Mouse (Mus musculus) WW6 (cell line): Measurements from ENCODE around the gene Trpv2.

Source experiments
- DNase-seq: peaks from one replicate; pipeline ENCODE4 v3.0.0-alpha.2; 2013; ENCODE audit warnings: low read depth, low spot score

Gene Trpv2

DNA sequence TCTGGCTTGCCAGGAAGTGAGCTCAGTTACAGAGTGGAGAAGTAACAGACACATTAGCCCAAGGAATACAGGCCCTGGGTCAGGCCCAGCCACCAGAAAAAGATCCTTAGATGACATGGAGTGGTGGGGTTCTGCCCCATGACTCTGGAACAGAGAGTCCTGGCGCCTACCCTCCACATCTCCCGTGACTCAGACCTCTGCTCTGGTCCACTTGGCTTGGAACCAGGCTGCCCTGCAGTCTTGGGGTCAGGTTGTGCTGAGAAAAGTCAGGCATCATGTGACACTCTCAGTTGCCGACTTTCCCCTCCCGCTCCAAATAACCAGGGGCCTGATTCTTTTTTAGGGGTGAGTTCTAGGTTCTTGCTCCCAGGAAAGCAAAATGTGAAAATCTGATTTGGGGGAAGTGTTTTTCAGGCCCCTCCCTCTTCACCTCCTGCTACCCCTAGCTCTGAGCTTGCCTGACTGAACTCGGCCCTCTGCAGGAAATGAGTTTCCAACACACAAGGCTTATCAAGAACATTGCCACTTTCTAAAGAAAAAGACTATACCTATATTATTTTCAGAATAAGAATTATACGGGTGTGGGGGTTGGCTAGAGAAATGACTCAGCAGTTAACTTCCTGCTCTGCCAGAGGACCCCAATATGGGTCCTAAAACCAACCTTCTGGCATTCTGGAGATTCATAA is 15.2 kb upstream of the Trpv2 start:
- no peak for DNase-seq

DNA sequence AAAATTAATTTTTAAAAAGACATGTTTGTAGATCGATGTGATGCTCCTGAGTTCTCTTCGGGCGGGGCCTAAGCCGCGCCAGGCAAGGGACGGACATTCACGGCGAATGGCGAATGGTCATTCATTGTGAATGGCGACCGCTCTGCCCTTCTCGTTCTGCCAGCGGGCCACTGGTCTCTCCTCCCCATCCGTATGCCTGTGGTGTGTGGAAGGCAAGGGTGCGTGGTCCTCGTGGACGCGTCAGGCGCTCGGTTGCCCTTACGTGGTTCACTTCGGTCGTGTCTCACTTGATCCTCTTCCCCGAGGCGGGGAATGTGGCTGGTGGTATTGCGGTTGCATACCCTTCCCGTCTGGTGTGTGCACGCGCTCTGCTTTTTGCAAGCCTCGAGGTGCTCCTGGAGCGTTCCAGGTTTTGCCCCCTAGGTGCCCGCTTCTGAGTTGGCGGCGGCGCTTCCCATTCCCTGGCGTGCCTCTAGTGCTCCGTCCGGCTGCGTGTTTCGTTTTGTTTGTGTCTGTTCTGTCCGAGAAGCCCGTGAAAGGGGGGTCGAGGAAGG is 13.7 kb upstream of the Trpv2 start:
- DNase-seq, result no peak

- no peak for DNase-seq
Measured at GRCm38 (mm10) chr11:62563590-62563989, 10.7 kb upstream of the Trpv2 start.

DNA sequence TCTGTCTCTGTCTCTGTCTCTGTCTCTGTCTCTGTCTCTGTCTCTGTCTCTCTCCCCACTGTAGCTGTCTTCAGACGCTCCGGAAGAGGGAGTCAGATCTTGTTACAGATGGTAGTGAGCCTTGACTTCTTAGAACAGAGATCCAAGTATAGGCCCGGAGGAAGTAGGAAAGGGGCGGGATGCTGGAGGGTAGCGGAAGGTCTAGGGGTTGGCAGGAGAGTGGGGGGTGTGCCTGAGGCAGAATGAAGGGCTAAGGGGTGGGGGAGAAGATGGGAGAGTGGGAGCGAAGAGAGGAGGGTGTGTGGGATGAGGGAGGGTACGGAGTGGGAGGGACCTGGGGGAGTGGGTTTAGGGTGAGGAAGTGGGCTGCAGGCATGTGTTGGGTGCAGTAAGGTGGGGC is 8.5 kb upstream of the Trpv2 start:
- DNase-seq, result no peak

GRCm38 (mm10) chr11:62566211-62566610 is 8.1 kb upstream of the Trpv2 start:
- DNase-seq, result no peak

DNA sequence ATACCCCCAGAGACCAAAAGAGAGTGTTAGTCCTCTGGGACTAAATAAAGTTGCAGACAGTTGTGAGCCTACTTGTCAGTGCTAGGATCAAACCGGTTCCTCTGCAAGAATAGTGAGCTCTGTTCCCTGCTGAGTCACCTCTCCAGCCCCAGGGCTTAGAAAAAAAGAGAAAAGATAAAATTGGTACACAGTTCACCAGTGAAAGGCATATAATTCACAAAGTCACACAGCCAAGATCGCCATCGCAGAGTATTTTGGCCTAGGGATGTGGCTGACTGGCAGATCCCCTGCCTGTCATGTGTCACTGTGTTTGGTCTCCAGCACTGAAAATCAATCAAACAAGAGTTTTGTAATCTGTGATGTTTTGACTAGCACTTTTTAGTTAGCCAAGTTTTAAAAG is 6.0 kb upstream of the Trpv2 start:
- no peak for DNase-seq

DNA sequence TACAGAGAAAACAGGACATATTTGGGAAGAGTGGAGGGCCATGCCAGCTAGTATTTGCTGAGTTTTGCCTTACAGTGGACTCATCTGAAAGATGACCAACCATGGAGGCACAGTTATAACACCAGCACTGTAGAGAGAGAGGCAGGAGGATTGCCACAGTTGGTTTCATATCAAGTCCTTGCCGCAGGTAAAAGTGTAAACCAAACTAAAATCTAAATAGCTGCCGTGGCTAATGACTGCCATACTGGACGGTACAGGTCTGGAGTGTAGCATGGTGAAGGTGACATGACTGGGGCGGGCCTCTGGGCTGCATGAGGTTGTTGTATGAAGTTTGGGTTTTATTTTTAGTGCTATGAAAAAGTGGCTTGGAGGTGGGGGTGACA is 408 bp downstream of the Trpv2 start:
- DNase-seq, result no peak

- peak; percentile 83 for DNase-seq
Measured at GRCm38 (mm10) chr11:62575297-62575658, 992 bp downstream of the Trpv2 start.

- no peak for DNase-seq
Measured at GRCm38 (mm10) chr11:62575659-62576438, 1.6 kb downstream of the Trpv2 start.

- no peak for DNase-seq
Measured at GRCm38 (mm10) chr11:62576530-62577152, 2.4 kb downstream of the Trpv2 start.

- no peak for DNase-seq
Measured at GRCm38 (mm10) chr11:62583031-62583430, 8.7 kb downstream of the Trpv2 start.

- DNase-seq, result no peak
Measured at GRCm38 (mm10) chr11:62584671-62585206, 10.5 kb downstream of the Trpv2 start.

DNA sequence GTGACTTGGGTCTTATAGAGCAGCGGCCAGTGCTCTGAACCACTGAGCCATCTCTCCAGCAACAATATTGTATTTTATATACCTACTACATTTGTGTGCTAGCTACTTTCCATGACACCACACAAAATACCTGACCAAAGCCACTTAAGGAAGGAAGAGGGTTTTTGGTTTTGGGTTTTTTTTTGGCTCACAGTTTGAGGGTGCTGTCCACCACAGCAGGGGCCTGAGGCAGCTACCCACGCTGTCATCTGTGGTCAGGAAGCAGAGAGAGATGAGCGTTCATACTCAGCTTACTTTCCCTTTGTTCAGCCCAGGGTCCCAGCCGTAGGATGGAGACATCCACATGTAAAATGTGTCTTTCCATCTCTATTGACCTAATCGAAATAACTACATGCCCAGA is 12.7 kb downstream of the Trpv2 start:
- no peak for DNase-seq

DNA sequence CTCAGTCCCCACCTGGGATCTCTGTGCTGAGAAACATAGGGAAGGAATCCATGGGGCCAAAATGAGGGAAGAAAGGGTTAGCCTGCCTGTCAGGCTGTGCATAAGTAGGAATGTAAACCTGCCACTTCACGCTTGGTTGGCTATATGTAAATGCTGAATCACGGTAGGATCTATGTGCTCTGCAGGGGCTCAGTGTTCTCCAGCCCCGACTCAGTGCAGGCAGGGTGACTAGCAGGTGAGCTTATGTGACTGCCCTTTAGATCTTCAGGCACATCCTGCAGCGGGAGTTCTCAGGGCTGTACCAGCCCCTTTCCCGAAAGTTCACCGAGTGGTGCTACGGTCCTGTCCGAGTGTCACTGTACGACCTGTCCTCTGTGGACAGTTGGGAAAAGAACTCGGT is 15.1 kb downstream of the Trpv2 start:
- DNase-seq, result no peak

DNA sequence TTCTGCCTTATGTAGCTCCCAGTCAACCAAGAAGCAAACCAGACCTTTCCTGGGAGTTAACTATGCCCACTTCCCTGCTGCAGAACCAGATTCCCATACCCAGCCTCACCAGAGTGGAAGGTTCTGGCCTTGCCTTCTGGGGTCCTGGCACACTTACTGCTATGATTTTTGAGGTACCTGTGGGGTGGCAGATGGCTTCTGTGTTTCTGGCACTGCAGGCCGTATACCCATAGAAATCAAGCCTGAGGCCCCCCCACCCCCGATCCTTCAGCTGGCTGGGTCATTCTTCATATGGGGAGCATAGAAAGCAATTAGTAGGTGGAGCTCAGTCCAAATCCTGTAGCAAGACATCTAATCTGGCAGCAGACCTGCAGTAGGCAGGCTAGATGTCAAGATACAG is 16.7 kb downstream of the Trpv2 start:
- DNase-seq, result no peak

DNA sequence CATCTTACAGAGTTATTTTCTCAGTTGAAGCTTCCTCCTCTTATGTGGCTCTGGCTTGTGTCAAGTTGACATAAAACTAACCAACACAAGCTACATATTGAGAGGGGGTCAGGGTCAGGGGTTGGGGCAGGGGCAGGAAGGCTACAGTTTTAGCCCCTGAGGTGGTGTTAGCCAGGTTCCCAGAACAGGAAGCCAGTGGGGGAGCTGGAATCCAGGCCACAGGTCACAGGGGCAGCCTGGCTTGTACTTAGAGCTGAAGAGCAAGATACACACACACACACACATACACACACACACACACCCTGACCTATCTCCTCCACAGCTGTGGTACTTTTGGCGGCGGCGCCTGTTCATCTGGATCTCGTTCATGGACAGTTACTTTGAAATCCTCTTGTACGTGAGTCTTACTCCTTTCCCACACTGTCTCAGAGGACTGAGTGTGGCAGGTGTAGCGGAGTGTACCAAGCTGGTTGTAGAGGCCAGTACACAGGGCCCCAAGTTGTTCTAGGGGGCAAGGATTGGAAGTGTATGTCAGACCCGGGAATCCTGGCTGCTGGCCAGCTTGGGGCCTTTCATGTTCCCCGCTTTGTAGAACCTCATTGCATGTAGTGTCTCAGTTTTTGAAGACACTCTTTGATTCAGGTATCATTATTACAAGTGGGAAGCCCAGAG is 17.8 kb downstream of the Trpv2 start:
- no peak for DNase-seq

GRCm38 (mm10) chr11:62598571-62598970 is 24.3 kb downstream of the Trpv2 start:
- no peak for DNase-seq

GRCm38 (mm10) chr11:62601732-62602618 is 27.7 kb downstream of the Trpv2 start:
- DNase-seq, result no peak

DNA sequence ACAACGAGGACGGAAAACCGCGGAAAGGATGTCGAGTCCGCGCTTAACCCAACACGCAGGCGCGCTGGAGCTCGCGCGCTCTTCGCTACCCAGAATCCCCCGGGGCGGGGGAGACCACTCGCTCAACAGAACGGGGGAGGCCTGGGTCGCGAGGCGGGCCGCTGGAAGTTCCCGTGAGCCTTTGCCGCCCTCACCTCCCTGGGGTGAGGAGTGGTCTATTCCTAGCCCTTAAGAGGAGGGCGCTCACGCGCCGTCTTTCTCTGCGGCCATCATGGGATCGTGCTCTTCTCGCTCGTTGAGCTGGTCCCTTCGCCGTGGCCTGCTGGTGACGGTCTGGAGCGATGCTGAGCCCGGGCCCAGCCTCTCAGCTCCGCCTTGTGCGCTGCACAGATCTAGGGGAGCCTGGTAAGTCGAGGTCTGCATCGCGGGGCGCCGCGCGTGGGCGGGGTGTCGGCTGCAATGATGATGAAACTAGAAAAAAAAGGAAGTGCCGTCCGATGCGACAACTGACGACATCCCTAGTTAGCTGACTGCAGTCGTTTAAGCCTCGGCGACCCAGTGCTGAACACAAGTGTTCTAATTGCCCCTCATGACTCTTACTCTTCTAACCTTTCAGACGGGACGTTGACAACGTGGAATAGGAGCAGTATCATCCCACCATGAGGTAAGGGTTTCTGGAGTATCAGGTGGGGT is 28.5 kb downstream of the Trpv2 start:
- DNase-seq, result peak; percentile 99
